Mouse (Mus musculus) forebrain, embryonic 15.5 days (tissue): ENCODE measurements around the gene Ap5b1. TPM values are rescaled to one million over a fixed set of nuclear protein-coding genes. Genes with fewer than 3 reads are reported as not detected.

Experiments
- ATAC-seq: fragments of 200-750 bp; cut with Nextera tagmentation; replicated peaks from 2 replicates; pipeline ENCODE4 v1.8.0; 2017; ENCODE audit warnings: mild to moderate bottlenecking, moderate TSS enrichment, moderate library complexity
- H3K27ac ChIP-seq: fragments of 300-500 bp; sonication (generic); replicated peaks from 2 replicates; pipeline ENCODE4 v1.5.1; 2015; ENCODE audit warnings: mild to moderate bottlenecking, inconsistent platforms
- H3K27me3 ChIP-seq: fragments of 300-500 bp; sonication (generic); 2 replicates; pipeline ENCODE4 v1.6.1; 2015; ENCODE audit warnings: inconsistent platforms
- H3K36me3 ChIP-seq: fragments of 300-500 bp; sonication (generic); 2 replicates; pipeline ENCODE4 v1.6.1; 2015; ENCODE audit warnings: mild to moderate bottlenecking, inconsistent platforms
- H3K4me1 ChIP-seq: fragments of 300-500 bp; sonication (generic); 2 replicates; pipeline ENCODE4 v1.6.1; 2015; ENCODE audit warnings: inconsistent platforms
- H3K4me2 ChIP-seq: fragments of 300-500 bp; sonication (generic); replicated peaks from 2 replicates; pipeline ENCODE4 v1.6.1; 2015; ENCODE audit warnings: mild to moderate bottlenecking, inconsistent platforms
- H3K4me3 ChIP-seq: fragments of 300-500 bp; sonication (generic); 2 replicates; pipeline ENCODE4 v1.5.1; 2015; ENCODE audit warnings: mild to moderate bottlenecking, inconsistent platforms
- H3K9ac ChIP-seq: fragments of 300-500 bp; sonication (generic); replicated peaks from 2 replicates; pipeline ENCODE4 v1.6.1; 2015; ENCODE audit warnings: mild to moderate bottlenecking, inconsistent platforms
- H3K9me3 ChIP-seq: fragments of 300-500 bp; sonication (generic); 2 replicates; pipeline ENCODE4 v1.6.1; 2016; ENCODE audit warnings: inconsistent platforms
- WGBS: fragments of 180-500 bp; shearing (Covaris S2); methylation state at CpG from one replicate; pipeline ENCODE4 v1.1.7; 2015; ENCODE audit warnings: mixed read lengths; 5-methylcytosine and 5-hydroxymethylcytosine counted together
- polyA plus RNA-seq: library from polyadenylated mRNA; unstranded; fragments of >200 nt; fragmentation: Nextera tagmentation; extraction: Ambion mirVana; gene quantifications from 2 replicates; pipeline ENCODE4 v1.2.1, GENCODE M21; 2015

The Ap5b1 gene
- polyA plus RNA-seq, 1 experiment from 2014 or later, result 2.2 TPM

- no peak overlapping the region for H3K4me2 ChIP-seq
- ATAC-seq, result no peak
- peaks cover 31% of the 10 kb centered on the region for H3K4me1 ChIP-seq
- H3K36me3 ChIP-seq, result peaks cover 56% of the 10 kb centered on the region
- WGBS, result 93% methylated on average over 7 of the region's 7 CpGs
- H3K27ac ChIP-seq, result no peak overlapping the region
- H3K9me3 ChIP-seq, result no peaks in the 10 kb centered on the region
- H3K4me3 ChIP-seq, result no peak overlapping the region
- H3K27me3 ChIP-seq, result no peaks in the 10 kb centered on the region
- H3K9ac ChIP-seq, result no peak overlapping the region
Observed at GRCm38 (mm10) chr19:5605126-5605525, 37.3 kb downstream of the Ap5b1 start.

GRCm38 (mm10) chr19:5606196-5606595 lies 38.4 kb downstream of the Ap5b1 start:
- H3K9me3 ChIP-seq, result no peaks in the 10 kb centered on the region
- H3K4me2 ChIP-seq, result no peak overlapping the region
- no peak overlapping the region for H3K27ac ChIP-seq
- H3K4me1 ChIP-seq, result peaks cover 39% of the 10 kb centered on the region
- ATAC-seq, result no peak
- H3K9ac ChIP-seq, result no peak overlapping the region
- H3K27me3 ChIP-seq, result no peaks in the 10 kb centered on the region
- H3K36me3 ChIP-seq, result peaks cover 56% of the 10 kb centered on the region
- 90% methylated on average over 8 of the region's 8 CpGs for WGBS
- H3K4me3 ChIP-seq, result no peak overlapping the region

GRCm38 (mm10) chr19:5607705-5608410 lies 40.0 kb downstream of the Ap5b1 start:
- Histone ChIP-seq H3K4me3 (no peak overlapping the region), H3K27ac (no peak overlapping the region), H3K9ac (no peak overlapping the region)

GRCm38 (mm10) chr19:5608707-5609106 lies 40.9 kb downstream of the Ap5b1 start:
- peak overlapping the region; percentile 85; the same call in 1 of the 2 replicates for H3K9ac ChIP-seq
- 96% methylated on average over 13 of the region's 13 CpGs for WGBS
- peak overlapping the region; percentile 81 for H3K4me3 ChIP-seq
- H3K27me3 ChIP-seq, result no peaks in the 10 kb centered on the region
- H3K4me1 ChIP-seq, result peaks cover 25% of the 10 kb centered on the region
- ATAC-seq, result no peak
- H3K36me3 ChIP-seq, result peaks cover 45% of the 10 kb centered on the region
- H3K4me2 ChIP-seq, result peak overlapping the region; percentile 51
- H3K9me3 ChIP-seq, result no peaks in the 10 kb centered on the region
- peak overlapping the region; percentile 97; the same call in 1 of the 2 replicates for H3K27ac ChIP-seq

More at GRCm38 (mm10) chr19:5607705-5608410, 40.0 kb downstream of the Ap5b1 start:
- Histone ChIP-seq H3K4me2 (no peak overlapping the region), H3K36me3 (peaks cover 54% of the 10 kb centered on the region), H3K9me3 (no peaks in the 10 kb centered on the region), H3K4me1 (peaks cover 31% of the 10 kb centered on the region), H3K27me3 (no peaks in the 10 kb centered on the region)
- WGBS, result 94% methylated on average over 26 of the region's 26 CpGs
- ATAC-seq, result no peak

- Histone ChIP-seq H3K9ac (peak overlapping the region; percentile 85), H3K4me1 (peaks cover 25% of the 10 kb centered on the region), H3K27me3 (no peaks in the 10 kb centered on the region), H3K36me3 (peaks cover 41% of the 10 kb centered on the region), H3K27ac (peak overlapping the region; percentile 97), H3K9me3 (no peaks in the 10 kb centered on the region), H3K4me3 (peak overlapping the region; percentile 81), H3K4me2 (peak overlapping the region; percentile 51)
- no peak for ATAC-seq
- WGBS, result 61% methylated on average over 10 of the region's 10 CpGs
Observed at GRCm38 (mm10) chr19:5609171-5609546, 41.3 kb downstream of the Ap5b1 start.

GRCm38 (mm10) chr19:5609547-5610404 lies 42.0 kb downstream of the Ap5b1 start, which contains the start of gene Kat5:
TSS of gene Kat5 (minus strand) at chr19:5610237.
- H3K27me3 ChIP-seq, result no peaks in the 10 kb centered on the region
- H3K9me3 ChIP-seq, result no peaks in the 10 kb centered on the region
- H3K4me2 ChIP-seq, result peak within 1 kb of the TSS; percentile 51
- peaks cover 25% of the 10 kb centered on the region for H3K4me1 ChIP-seq
- ATAC-seq, result peak; percentile 94
- under 1% methylated on average over 53 of the region's 55 CpGs for WGBS
- H3K4me3 ChIP-seq, result peak within 1 kb of the TSS; percentile 81
- H3K27ac ChIP-seq, result peak within 1 kb of the TSS; percentile 97
- H3K36me3 ChIP-seq, result peaks cover 35% of the 10 kb centered on the region
- H3K9ac ChIP-seq, result peak within 1 kb of the TSS; percentile 85

- no peak for ATAC-seq
- Histone ChIP-seq H3K4me3 (no peak overlapping the region), H3K4me1 (peaks cover 25% of the 10 kb centered on the region), H3K4me2 (no peak overlapping the region), H3K36me3 (peaks cover 13% of the 10 kb centered on the region), H3K27me3 (no peaks in the 10 kb centered on the region), H3K9ac (no peak overlapping the region), H3K9me3 (no peaks in the 10 kb centered on the region), H3K27ac (no peak overlapping the region)
- WGBS, result 77% methylated on average over 1 of the region's 1 CpGs
Observed at GRCm38 (mm10) chr19:5611973-5612372, 44.1 kb downstream of the Ap5b1 start.

- no peak for ATAC-seq
- peaks cover 4% of the 10 kb centered on the region; the same call in 1 of the 2 replicates for H3K36me3 ChIP-seq
- no peaks in the 10 kb centered on the region for H3K9me3 ChIP-seq
- H3K27me3 ChIP-seq, result no peaks in the 10 kb centered on the region
- no peak overlapping the region for H3K9ac ChIP-seq
- no peak overlapping the region for H3K27ac ChIP-seq
- H3K4me1 ChIP-seq, result peaks cover 23% of the 10 kb centered on the region
- H3K4me3 ChIP-seq, result no peak overlapping the region
- H3K4me2 ChIP-seq, result no peak overlapping the region
- WGBS, result 77% methylated on average over 3 of the region's 3 CpGs
Observed at GRCm38 (mm10) chr19:5612762-5613411, 45.1 kb downstream of the Ap5b1 start.

- Histone ChIP-seq H3K27ac (no peak overlapping the region), H3K4me2 (no peak overlapping the region), H3K9ac (no peak overlapping the region), H3K9me3 (no peaks in the 10 kb centered on the region), H3K36me3 (no peaks in the 10 kb centered on the region), H3K4me3 (no peak overlapping the region), H3K4me1 (peaks cover 8% of the 10 kb centered on the region), H3K27me3 (no peaks in the 10 kb centered on the region)
- WGBS, result 58% methylated on average over 2 of the region's 2 CpGs
- no peak for ATAC-seq
Observed at GRCm38 (mm10) chr19:5614953-5615352, 47.1 kb downstream of the Ap5b1 start.

GRCm38 (mm10) chr19:5620007-5620406 lies 52.2 kb downstream of the Ap5b1 start:
- Histone ChIP-seq H3K4me3 (no peak overlapping the region), H3K27me3 (peaks cover 3% of the 10 kb centered on the region; the same call in 1 of the 2 replicates), H3K4me1 (no peaks in the 10 kb centered on the region), H3K9me3 (no peaks in the 10 kb centered on the region), H3K27ac (no peak overlapping the region), H3K9ac (no peak overlapping the region), H3K4me2 (no peak overlapping the region), H3K36me3 (no peaks in the 10 kb centered on the region)
- ATAC-seq, result no peak
- 89% methylated on average over 4 of the region's 4 CpGs for WGBS
